Mouse (Mus musculus) G1E (cell line): ENCODE results near the gene B3gnt6. TPM values are rescaled to one million over a fixed set of nuclear protein-coding genes. Genes with fewer than 3 reads are reported as not detected.

ENCODE experiments used
- ATAC-seq: 2 replicates; pipeline ENCODE4 v1.8.0; 2016; ENCODE audit warnings: mild to moderate bottlenecking; ENCODE audit not compliant: insufficient number of reproducible peaks, poor library complexity, low FRiP score, severe bottlenecking; ENCODE audit errors: extremely low read depth
- DNase-seq: peaks from one replicate; pipeline ENCODE4 v3.0.0; 2012; ENCODE audit warnings: low spot score
- H3K27me3 ChIP-seq: 2 replicates; pipeline ENCODE4 v1.6.1; 2012; ENCODE audit warnings: mild to moderate bottlenecking, low read length, inconsistent platforms; ENCODE audit not compliant: insufficient read depth
- H3K36me3 ChIP-seq: replicated peaks from 2 replicates; pipeline ENCODE3; 2012; ENCODE audit warnings: mild to moderate bottlenecking, inconsistent platforms
- H3K4me1 ChIP-seq: 2 replicates; pipeline ENCODE4 v1.6.1; 2012; ENCODE audit warnings: low read depth, low read length, inconsistent platforms, mixed read lengths; ENCODE audit not compliant: insufficient read depth
- H3K4me3 ChIP-seq: 2 replicates; pipeline ENCODE4 v1.5.1; 2012; ENCODE audit warnings: low read depth, mild to moderate bottlenecking, inconsistent platforms, low read length, moderate library complexity, mixed read lengths
- H3K9me3 ChIP-seq: replicated peaks from 2 replicates; pipeline ENCODE4 v1.6.1; 2012; ENCODE audit warnings: inconsistent platforms
- CTCF ChIP-seq: IDR thresholded peaks from 2 replicates; pipeline ENCODE4 v1.5.1; 2012; ENCODE audit warnings: low read depth, low read length, inconsistent platforms, mixed read lengths
- GATA1 ChIP-seq: IDR thresholded peaks from 2 replicates; pipeline ENCODE4 v1.6.1; 2012; ENCODE audit warnings: borderline replicate concordance, low read length, inconsistent platforms, mixed read lengths
- GATA2 ChIP-seq: IDR thresholded peaks from 2 replicates; pipeline ENCODE4 v1.6.1; 2012; ENCODE audit warnings: low read depth, low read length, inconsistent platforms, borderline replicate concordance
- POLR2AphosphoS5 ChIP-seq: IDR thresholded peaks from 2 replicates; pipeline ENCODE4 v1.6.1; 2012; ENCODE audit warnings: low read depth, low read length, inconsistent platforms; ENCODE audit not compliant: insufficient replicate concordance
- TAL1 ChIP-seq: conservative IDR thresholded peaks from 2 replicates; pipeline ENCODE4 v1.6.1; 2012; ENCODE audit warnings: low read depth, low read length, inconsistent platforms, mixed read lengths
- polyA plus RNA-seq: library from polyadenylated mRNA; stranded (reverse); fragments of >175 nt; gene quantifications from 2 replicates; pipeline ENCODE4 v1.2.3, GENCODE M21; 2012
- total RNA-seq, 2 experiments: library from RNA; stranded (forward) in 1 of 2; stranded (reverse) in 1 of 2; fragments of 200-1000 nt in 1 of 2; fragments of >200 nt in 1 of 2; fragmentation: Nextera tagmentation in 1 of 2; gene quantifications; 2 replicates each; pipeline ENCODE4 v1.2.3; 2014 to 2017

B3gnt6 gene
- total and polyA plus RNA-seq, 3 experiments: 0.03 to 0.11 TPM; not detected in 1

GRCm38 (mm10) chr7:98160041-98160740, 39.1 kb downstream of the B3gnt6 start:
- no peaks in the 10 kb centered on the region for H3K36me3 ChIP-seq
- H3K4me3 ChIP-seq: no peak overlapping the region
- peaks cover 64% of the 10 kb centered on the region for H3K27me3 ChIP-seq
- H3K4me1 ChIP-seq: peaks cover 8% of the 10 kb centered on the region
- no peaks in the 10 kb centered on the region for H3K9me3 ChIP-seq
- no peak for TF ChIP-seq TAL1
- TF ChIP-seq GATA2: no peak
- TF ChIP-seq GATA1: no peak
- TF ChIP-seq POLR2AphosphoS5: no peak
- TF ChIP-seq CTCF: no peak
- ATAC-seq (no peak), DNase-seq (no peak)

- ATAC-seq (no peak), DNase-seq (no peak)
- no peaks in the 10 kb centered on the region for H3K9me3 ChIP-seq
- peaks cover 8% of the 10 kb centered on the region for H3K4me1 ChIP-seq
- H3K4me3 ChIP-seq: no peak overlapping the region
- H3K27me3 ChIP-seq: peaks cover 64% of the 10 kb centered on the region
- no peak for TF ChIP-seq GATA2
- H3K36me3 ChIP-seq: no peaks in the 10 kb centered on the region
These were observed 40.8 kb downstream of the B3gnt6 start for GRCm38 (mm10) chr7:98158481-98158880.

- no peak for DNase-seq
- TF ChIP-seq POLR2AphosphoS5 (no peak), GATA1 (no peak), GATA2 (no peak), TAL1 (no peak)
- peaks cover 8% of the 10 kb centered on the region for H3K4me1 ChIP-seq
- H3K9me3 ChIP-seq: no peaks in the 10 kb centered on the region
- ATAC-seq: no peak
- H3K36me3 ChIP-seq: no peaks in the 10 kb centered on the region
- H3K27me3 ChIP-seq: peaks cover 62% of the 10 kb centered on the region
- H3K4me3 ChIP-seq: no peak overlapping the region
These were observed 41.5 kb downstream of the B3gnt6 start for GRCm38 (mm10) chr7:98157636-98158332.

- no peak for TF ChIP-seq CTCF
- no peak for TF ChIP-seq TAL1
- TF ChIP-seq GATA1: no peak
- TF ChIP-seq POLR2AphosphoS5: no peak
- no peak for TF ChIP-seq GATA2
- H3K36me3 ChIP-seq: no peaks in the 10 kb centered on the region
- ATAC-seq: no peak
- no peak for DNase-seq
- no peak overlapping the region for H3K4me3 ChIP-seq
- H3K4me1 ChIP-seq: peaks cover 8% of the 10 kb centered on the region
- peaks cover 64% of the 10 kb centered on the region for H3K27me3 ChIP-seq
- H3K9me3 ChIP-seq: no peaks in the 10 kb centered on the region
These were observed 43.0 kb downstream of the B3gnt6 start for GRCm38 (mm10) chr7:98156280-98156665.

GRCm38 (mm10) chr7:98155546-98156279, 43.6 kb downstream of the B3gnt6 start:
- Histone ChIP-seq H3K9me3 (no peaks in the 10 kb centered on the region), H3K36me3 (no peaks in the 10 kb centered on the region), H3K27me3 (peaks cover 60% of the 10 kb centered on the region), H3K4me1 (peaks cover 8% of the 10 kb centered on the region), H3K4me3 (no peak overlapping the region)
- TF ChIP-seq GATA1 (no peak), CTCF (peak; percentile 35; the same call in 1 of the 2 replicates)
- ATAC-seq (peak; percentile 64), DNase-seq (peak; percentile 33)

GRCm38 (mm10) chr7:98153892-98154291, 45.4 kb downstream of the B3gnt6 start:
- Histone ChIP-seq H3K4me1 (peaks cover 8% of the 10 kb centered on the region), H3K4me3 (no peak overlapping the region), H3K9me3 (no peaks in the 10 kb centered on the region), H3K27me3 (peaks cover 56% of the 10 kb centered on the region), H3K36me3 (no peaks in the 10 kb centered on the region)
- no peak for DNase-seq
- no peak for ATAC-seq
- TF ChIP-seq CTCF (no peak), GATA2 (no peak), POLR2AphosphoS5 (no peak), TAL1 (no peak), GATA1 (no peak)
